Mouse (Mus musculus) limb, embryonic 13.5 days (tissue): ENCODE results near the gene Lrp1. TPM values are rescaled to one million over a fixed set of nuclear protein-coding genes. Genes with fewer than 3 reads are reported as not detected.
A peak's percentile ranks its signal among the peaks of the same experiment; 100 is the strongest.

ENCODE experiments used
- ATAC-seq: fragments of 200-750 bp; cut with Nextera tagmentation; 2 replicates; pipeline ENCODE4 v1.8.0; 2017; ENCODE audit warnings: low read depth, moderate number of reproducible peaks, moderate TSS enrichment; ENCODE audit not compliant: low FRiP score
- H3K27ac ChIP-seq: fragments of 300-500 bp; sonication (generic); 2 replicates; pipeline ENCODE4 v1.5.1; 2015; ENCODE audit warnings: inconsistent platforms, mild to moderate bottlenecking, moderate library complexity
- H3K27me3 ChIP-seq: fragments of 300-500 bp; sonication (generic); 2 replicates; pipeline ENCODE4 v1.6.1; 2015; ENCODE audit warnings: mild to moderate bottlenecking, inconsistent platforms
- H3K36me3 ChIP-seq: fragments of 300-500 bp; sonication (generic); 2 replicates; pipeline ENCODE4 v1.6.1; 2015; ENCODE audit warnings: inconsistent platforms, mild to moderate bottlenecking, moderate library complexity
- H3K4me1 ChIP-seq: fragments of 300-500 bp; sonication (generic); 2 replicates; pipeline ENCODE4 v1.6.1; 2015; ENCODE audit warnings: inconsistent platforms
- H3K4me2 ChIP-seq: fragments of 300-500 bp; sonication (generic); replicated peaks from 2 replicates; pipeline ENCODE4 v1.6.1; 2015; ENCODE audit warnings: inconsistent platforms, mild to moderate bottlenecking, moderate library complexity
- H3K4me3 ChIP-seq: fragments of 300-500 bp; sonication (generic); 2 replicates; pipeline ENCODE4 v1.5.1; 2015; ENCODE audit warnings: moderate library complexity, mild to moderate bottlenecking, inconsistent platforms
- H3K9ac ChIP-seq: fragments of 300-500 bp; sonication (generic); 2 replicates; pipeline ENCODE4 v1.6.1; 2015; ENCODE audit warnings: mild to moderate bottlenecking, inconsistent platforms
- H3K9me3 ChIP-seq: fragments of 300-500 bp; sonication (generic); 2 replicates; pipeline ENCODE4 v1.6.1; 2016; ENCODE audit warnings: inconsistent platforms
- WGBS: fragments of 180-500 bp; shearing (Covaris S2); methylation state at CpG from one replicate; pipeline ENCODE4 v1.1.7; 2015; 5-methylcytosine and 5-hydroxymethylcytosine counted together
- polyA plus RNA-seq: library from polyadenylated mRNA; unstranded; fragments of >200 nt; fragmentation: Nextera tagmentation; extraction: Ambion mirVana; gene quantifications from 2 replicates; pipeline ENCODE4 v1.2.1, GENCODE M21; 2015

Gene Lrp1
- polyA plus RNA-seq, 1 experiment from 2014 or later: 127 TPM

DNA sequence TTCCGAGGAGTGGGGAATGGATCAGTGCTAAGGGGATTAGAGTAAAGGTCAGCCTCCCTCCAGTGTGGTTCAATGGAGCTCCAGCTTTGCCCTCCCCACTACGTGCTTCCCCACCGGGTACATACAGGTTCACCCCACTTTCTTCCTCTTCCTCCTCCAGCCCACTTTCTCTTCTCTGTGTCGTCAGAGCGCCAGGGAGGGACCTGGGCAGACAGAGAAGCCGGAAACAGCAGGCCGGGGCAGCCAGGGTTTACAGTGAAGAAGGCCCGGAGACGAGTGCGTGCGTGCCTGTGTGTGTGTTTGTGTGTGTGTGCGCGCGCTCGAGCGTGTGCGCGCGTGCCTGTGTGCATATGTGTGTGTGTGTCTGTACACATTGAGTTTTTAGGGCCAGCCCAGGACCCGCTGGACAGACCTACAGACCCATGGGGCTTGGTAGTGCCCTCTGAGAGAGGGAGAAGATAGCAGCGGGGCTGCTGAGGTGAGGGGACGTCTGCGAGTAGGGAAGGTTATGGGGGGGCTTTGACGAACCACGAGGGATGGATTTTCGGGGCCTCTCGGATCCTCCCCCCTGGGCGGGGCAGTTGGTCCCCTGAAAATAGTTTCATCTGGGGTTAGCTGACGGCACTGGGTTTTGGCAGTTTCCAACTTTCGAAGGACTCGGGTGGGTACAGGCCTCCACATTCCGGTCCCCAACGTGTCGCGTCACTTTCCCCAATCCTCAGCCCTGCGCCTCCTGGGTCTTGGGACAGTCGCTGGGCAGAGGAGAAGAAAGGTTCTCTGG is 22.0 kb upstream of the Lrp1 start, which contains the start of gene Stat6:
Stat6 (plus strand) TSS at position 215 of the 781 bp plus-strand sequence.
- Histone ChIP-seq H3K27ac (peak within 1 kb of the TSS; percentile 74), H3K4me1 (peaks cover 27% of the 10 kb centered on the region), H3K9me3 (no peaks in the 10 kb centered on the region), H3K27me3 (no peaks in the 10 kb centered on the region), H3K9ac (peak within 1 kb of the TSS; percentile 67), H3K4me3 (peak within 1 kb of the TSS; percentile 51), H3K4me2 (peak within 1 kb of the TSS; percentile 79), H3K36me3 (no peaks in the 10 kb centered on the region)
- 5% methylated on average over 37 of the region's 37 CpGs for WGBS
- ATAC-seq: peak; percentile 41

DNA sequence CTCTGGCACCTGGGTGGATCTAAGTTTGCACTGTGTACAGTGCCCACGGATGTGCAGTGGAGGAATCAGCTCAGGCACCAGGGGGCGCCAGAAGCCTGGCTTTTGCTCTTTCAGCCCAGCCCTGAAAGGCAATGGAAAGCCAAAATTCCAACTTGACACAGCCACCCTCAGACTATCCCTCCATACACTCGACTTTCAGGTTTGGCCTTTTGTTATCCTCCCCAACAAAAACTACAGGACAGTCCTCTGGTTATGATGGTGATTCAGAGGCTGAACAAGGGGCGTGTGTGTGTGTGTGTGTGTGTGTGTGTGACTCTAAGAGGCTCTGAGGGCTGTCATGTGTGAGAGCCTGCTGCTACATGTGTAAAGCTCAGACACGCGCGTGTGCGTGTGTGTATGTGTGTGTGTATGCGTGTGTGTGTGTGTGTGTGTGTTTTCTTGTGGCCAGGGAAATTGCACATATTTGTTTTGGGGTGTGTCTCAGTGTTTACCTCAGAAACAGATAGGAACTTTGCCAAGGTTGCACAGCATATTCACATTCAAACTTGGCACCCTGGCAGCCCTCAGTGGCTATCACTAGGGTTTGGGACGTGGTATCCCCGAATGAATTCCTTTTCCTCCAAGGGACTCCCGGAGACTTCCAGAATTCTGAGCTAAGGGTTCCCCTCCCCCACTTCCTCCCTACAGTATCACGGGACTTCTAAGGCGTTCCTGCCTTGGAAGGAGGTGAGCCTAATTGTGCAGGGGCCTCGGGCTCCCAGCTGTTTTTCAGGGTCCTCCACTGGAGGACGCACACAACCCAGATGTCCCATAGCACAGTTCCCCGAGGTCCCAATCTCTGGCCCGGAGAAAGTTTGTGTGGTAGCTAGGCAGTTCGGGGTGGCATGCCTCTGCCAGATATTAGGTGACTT is 21.2 kb upstream of the Lrp1 start:
- Histone ChIP-seq H3K36me3 (no peaks in the 10 kb centered on the region), H3K9me3 (no peaks in the 10 kb centered on the region), H3K27me3 (no peaks in the 10 kb centered on the region), H3K9ac (peak overlapping the region; percentile 67; the same call in 1 of the 2 replicates), H3K4me1 (peaks cover 27% of the 10 kb centered on the region), H3K4me3 (peak overlapping the region; percentile 51), H3K27ac (peak overlapping the region; percentile 74), H3K4me2 (peak overlapping the region; percentile 79)
- 6% methylated on average over 19 of the region's 19 CpGs for WGBS
- ATAC-seq: peak; percentile 81

DNA sequence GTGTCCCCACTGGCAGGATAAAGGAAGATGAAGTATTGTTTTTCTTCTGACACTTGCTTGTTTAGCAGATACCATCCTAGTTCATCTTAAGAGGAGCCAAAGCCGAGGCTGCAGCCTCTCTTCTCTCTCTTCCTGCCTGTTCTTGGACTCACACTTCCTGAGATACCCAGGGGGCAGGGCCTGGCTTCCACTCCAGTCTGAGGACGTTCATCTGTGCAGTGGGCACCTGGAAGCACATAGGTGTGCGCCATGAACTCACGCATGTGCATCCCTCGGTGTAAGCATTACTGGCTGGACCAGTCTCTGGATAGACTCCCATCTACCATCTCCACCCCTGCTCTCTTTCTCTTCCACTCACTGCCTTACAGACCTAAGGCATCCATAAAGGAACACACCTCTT is 19.5 kb upstream of the Lrp1 start:
- Histone ChIP-seq H3K4me3 (no peak overlapping the region), H3K9me3 (no peaks in the 10 kb centered on the region), H3K4me2 (no peak overlapping the region), H3K36me3 (no peaks in the 10 kb centered on the region), H3K9ac (no peak overlapping the region), H3K27me3 (no peaks in the 10 kb centered on the region), H3K4me1 (peaks cover 27% of the 10 kb centered on the region), H3K27ac (no peak overlapping the region)
- 70% methylated on average over 5 of the region's 5 CpGs for WGBS
- ATAC-seq: no peak

DNA sequence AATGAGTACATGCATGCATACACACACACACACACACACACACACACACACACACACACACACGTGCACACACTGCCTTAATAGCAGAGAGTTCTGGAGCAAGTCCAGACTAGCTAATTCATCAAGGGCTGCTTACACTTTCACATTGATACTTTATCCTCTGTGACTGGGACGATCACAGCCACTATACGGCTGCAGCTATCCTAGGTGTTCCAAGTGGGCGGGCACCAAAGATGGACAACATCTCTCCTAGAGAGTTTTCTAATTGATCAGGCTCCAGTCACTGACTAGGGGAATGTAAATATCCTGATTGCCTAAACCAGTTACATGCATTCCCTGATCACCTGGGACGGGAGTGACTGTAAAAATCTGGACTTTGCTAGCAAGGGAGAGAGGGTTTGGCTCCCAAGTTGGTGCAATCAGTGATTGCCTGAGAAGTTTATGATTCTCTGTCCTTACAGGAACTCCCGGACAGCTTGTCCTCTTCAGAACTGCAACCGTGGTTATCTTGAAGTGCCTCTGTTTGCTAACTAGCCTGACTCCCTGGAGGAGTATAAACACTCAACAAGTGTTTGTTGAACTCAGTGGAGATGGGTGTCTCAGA is 11.8 kb upstream of the Lrp1 start:
- Histone ChIP-seq H3K9ac (no peak overlapping the region), H3K36me3 (no peaks in the 10 kb centered on the region), H3K4me3 (no peak overlapping the region), H3K4me1 (no peaks in the 10 kb centered on the region), H3K4me2 (no peak overlapping the region), H3K27ac (no peak overlapping the region), H3K27me3 (no peaks in the 10 kb centered on the region), H3K9me3 (no peaks in the 10 kb centered on the region)
- no peak for ATAC-seq
- 59% methylated on average over 7 of the region's 7 CpGs for WGBS

DNA sequence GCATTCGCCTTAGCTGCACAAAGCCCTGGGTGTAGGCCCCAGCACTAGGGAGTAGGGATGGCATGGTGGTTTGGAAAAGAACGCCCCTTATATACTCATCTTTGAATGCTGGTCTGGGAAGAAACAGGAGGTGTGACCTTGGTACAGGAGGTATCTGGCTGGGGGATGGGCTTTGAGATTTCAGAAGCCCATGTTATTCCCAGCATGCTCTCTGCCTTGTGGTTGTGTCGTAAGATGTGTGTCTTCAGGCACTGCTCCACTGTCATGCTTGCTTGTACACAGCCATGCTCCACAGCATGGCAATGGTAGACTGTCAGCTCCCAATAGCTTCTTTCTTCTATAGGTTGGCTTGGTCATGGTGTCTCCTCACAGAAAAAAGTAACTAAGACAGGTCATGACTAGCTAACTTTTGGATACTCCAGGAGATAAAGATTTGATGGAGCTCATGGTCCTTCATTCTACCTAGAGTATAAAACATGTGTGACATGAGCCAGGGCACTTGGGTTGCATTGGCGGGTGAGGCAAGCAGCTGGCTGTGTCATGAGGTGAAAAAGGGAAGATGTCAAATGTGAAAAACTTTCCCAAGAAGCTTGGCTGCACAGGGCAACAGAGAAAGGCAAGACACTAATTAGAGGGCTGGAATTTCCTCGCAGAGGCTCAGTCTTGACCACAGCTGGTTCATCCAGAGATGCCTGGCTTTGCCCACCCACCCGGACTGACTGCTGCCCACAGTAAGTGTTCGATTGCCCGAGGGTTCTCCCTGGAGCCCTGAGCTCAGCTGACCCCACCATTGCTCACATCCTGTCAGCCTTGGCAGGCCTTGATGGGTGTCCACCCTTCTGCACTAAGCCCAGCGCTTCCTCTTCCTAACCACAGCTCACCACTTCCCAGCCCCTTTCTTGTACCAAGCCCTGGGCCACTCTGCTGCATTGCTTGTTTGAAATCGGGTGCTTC is 10.6 kb upstream of the Lrp1 start:
- WGBS: 74% methylated on average over 10 of the region's 10 CpGs
- H3K36me3 ChIP-seq: no peaks in the 10 kb centered on the region
- ATAC-seq: no peak
- no peaks in the 10 kb centered on the region for H3K27me3 ChIP-seq
- H3K9ac ChIP-seq: no peak overlapping the region
- H3K4me3 ChIP-seq: no peak overlapping the region
- H3K4me1 ChIP-seq: no peaks in the 10 kb centered on the region
- no peak overlapping the region for H3K4me2 ChIP-seq
- H3K9me3 ChIP-seq: peaks cover 6% of the 10 kb centered on the region; the same call in 1 of the 2 replicates
- H3K27ac ChIP-seq: no peak overlapping the region

DNA sequence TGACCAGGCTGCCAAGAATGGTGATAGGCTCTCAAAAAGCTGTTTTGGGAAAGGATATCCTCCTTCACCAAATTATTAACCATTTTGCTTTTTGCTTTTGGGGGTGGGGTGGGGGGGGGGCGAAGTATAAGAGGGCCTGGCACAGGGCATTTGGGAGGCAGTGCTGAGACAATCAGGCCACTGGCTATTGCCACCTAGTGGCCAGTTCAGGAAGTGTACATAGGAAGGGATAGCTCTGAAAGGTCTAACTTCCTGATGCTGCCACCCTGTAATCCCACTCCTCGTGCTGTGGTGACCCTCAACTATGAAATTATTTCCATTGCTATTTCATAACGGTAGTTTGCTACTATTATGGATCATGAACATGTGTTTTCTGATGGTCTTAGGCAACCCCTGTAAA is 5.5 kb upstream of the Lrp1 start:
- Histone ChIP-seq H3K4me3 (no peak overlapping the region), H3K27ac (no peak overlapping the region), H3K27me3 (no peaks in the 10 kb centered on the region), H3K9me3 (peaks cover 9% of the 10 kb centered on the region; the same call in 1 of the 2 replicates), H3K36me3 (no peaks in the 10 kb centered on the region), H3K4me1 (peaks cover 6% of the 10 kb centered on the region), H3K9ac (no peak overlapping the region), H3K4me2 (no peak overlapping the region)
- no peak for ATAC-seq
- WGBS: 84% methylated on average over 3 of the region's 3 CpGs

DNA sequence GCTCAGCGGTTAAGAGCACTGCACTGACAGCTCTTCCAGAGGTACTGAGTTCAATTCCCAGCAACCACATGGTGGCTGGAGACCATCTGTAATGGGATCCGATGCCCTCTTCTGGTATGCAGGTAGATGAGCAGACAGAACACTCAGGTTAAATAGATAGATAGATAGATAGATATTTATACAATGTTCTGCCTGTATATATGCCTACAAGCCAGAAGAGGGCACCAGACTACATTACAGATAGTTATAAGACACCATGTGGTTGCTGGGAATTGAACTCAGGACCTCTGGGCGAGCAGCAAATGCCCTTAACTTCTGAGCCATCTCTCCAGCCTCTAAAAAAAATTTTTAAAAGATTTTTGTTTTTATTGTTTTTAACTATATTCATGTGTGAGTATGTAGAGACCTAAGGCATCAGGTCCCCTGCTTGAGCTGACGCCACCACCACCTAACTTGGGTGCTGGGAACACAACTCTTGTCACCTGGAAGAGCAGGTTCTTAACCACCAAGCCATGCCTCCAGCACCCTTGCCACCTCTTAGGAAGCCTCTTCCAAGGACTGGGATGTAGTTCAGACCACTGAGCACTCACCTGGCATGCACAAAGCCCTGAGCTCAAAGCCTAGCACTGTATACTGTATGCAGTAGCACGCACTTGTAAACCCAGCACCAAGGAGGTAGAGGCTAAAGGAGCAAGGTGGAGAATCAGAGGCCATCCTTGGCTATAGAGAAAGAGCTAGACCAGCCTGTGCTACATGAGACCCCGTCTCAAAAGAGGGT is 2.7 kb upstream of the Lrp1 start:
- no peak overlapping the region for H3K27ac ChIP-seq
- peaks cover 19% of the 10 kb centered on the region for H3K4me1 ChIP-seq
- H3K9ac ChIP-seq: no peak overlapping the region
- H3K4me3 ChIP-seq: no peak overlapping the region
- 95% methylated on average over 6 of the region's 6 CpGs for WGBS
- no peaks in the 10 kb centered on the region for H3K27me3 ChIP-seq
- no peak for ATAC-seq
- peaks cover 9% of the 10 kb centered on the region; the same call in 1 of the 2 replicates for H3K9me3 ChIP-seq
- no peaks in the 10 kb centered on the region for H3K36me3 ChIP-seq
- H3K4me2 ChIP-seq: no peak overlapping the region

DNA sequence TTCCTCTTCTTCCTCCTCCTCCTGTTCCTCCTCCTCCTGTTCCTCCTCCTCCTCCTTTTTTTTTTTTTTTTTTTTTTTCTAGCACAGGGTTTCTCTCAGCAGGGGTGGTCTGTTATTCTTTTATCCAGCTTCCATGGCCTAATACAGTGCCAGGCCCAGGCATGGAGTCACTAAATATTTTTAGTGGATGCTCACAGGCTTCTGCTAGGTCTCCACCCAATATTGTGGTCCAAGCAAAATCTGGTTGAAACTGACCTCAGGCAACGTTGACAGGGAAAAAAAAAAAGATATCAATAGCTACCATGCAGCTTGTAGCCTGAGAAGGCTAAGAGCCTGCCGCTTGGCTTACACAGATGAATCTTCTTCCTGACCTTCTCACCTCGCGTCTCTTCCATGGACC is 1.7 kb upstream of the Lrp1 start:
- peak overlapping the region; percentile 82 for H3K4me2 ChIP-seq

DNA sequence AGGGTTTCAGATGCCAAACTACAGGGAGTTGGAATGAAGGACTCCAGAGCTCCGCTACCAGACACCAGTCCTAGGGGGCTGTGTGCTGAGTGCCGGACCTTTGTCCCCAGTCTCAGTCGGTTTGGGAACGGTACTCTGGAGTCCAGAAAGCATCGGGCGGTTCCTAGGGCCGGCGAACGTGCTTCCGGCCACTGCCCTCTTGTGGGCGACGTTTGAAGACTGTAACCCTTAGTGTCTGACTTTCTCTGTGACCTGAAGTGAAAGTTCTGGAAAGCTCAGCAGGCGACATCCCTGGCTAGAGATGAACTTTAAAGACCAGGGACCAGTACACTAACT is 1.1 kb upstream of the Lrp1 start:
- ATAC-seq: peak; percentile 9; the same call in 1 of the 2 replicates
- WGBS: under 1% methylated on average over 13 of the region's 13 CpGs
- H3K36me3 ChIP-seq: peaks cover 7% of the 10 kb centered on the region; the same call in 1 of the 2 replicates
- H3K27ac ChIP-seq: peak overlapping the region; percentile 95
- H3K4me2 ChIP-seq: peak overlapping the region; percentile 82
- peaks cover 35% of the 10 kb centered on the region for H3K4me1 ChIP-seq
- peaks cover 8% of the 10 kb centered on the region; the same call in 1 of the 2 replicates for H3K9me3 ChIP-seq
- peak overlapping the region; percentile 84 for H3K9ac ChIP-seq
- peak overlapping the region; percentile 92 for H3K4me3 ChIP-seq
- H3K27me3 ChIP-seq: no peaks in the 10 kb centered on the region

More for the DNA sequence above, 1.7 kb upstream of the Lrp1 start:
- ATAC-seq: no peak
- Histone ChIP-seq H3K36me3 (peaks cover 1% of the 10 kb centered on the region; the same call in 1 of the 2 replicates), H3K4me3 (no peak overlapping the region), H3K9ac (no peak overlapping the region), H3K27me3 (no peaks in the 10 kb centered on the region), H3K27ac (peak overlapping the region; percentile 95; the same call in 1 of the 2 replicates), H3K4me1 (peaks cover 28% of the 10 kb centered on the region), H3K9me3 (peaks cover 9% of the 10 kb centered on the region; the same call in 1 of the 2 replicates)
- WGBS: 69% methylated on average over 4 of the region's 4 CpGs

DNA sequence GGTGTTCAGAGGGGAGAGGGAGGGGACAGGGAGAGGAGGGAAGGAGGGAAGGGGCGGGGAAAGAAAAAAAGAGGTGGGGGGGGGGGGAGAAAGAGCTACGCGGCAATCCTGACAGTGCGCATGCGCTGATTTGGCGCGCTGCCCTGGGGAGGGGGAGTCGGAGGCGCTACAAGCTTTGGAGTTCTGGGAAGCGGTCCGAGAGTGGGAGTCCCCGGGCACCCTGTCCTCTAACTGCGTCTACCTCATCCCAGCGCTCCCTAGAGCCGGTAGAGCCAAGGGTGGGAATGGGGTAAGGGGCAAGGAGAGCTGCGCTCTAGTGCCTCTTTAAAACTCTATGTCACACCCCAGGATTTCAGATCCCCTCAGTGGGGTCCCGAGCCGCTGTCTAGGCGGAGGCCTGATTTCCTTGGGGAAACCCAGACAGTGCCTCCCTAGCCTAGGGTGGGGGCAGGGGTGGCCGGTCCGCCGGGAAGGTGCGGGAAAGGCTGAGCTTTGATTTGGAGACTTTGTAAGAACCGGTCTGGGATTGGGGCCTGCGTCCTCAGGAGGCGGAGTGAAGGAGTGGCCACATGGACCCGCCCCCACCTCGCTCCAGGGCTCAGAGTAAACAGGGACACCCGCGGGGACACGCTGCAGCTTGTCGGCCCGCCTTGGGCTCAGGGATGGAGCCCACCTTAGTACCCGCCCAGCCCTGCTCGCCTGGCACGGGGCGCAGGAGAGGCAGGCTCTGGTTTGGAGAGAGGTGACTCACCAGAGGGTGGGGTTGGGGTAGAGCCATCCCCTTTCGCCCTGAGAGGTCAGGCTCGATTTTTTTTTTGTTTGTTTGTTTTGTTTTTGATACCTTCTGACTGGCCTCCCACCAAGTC is 476 bp upstream of the Lrp1 start:
- Histone ChIP-seq H3K4me1 (peaks cover 41% of the 10 kb centered on the region), H3K27ac (peak overlapping the region; percentile 95), H3K4me3 (peak overlapping the region; percentile 92), H3K27me3 (no peaks in the 10 kb centered on the region), H3K4me2 (peak overlapping the region; percentile 82), H3K36me3 (peaks cover 10% of the 10 kb centered on the region; the same call in 1 of the 2 replicates), H3K9me3 (peaks cover 1% of the 10 kb centered on the region; the same call in 1 of the 2 replicates), H3K9ac (peak overlapping the region; percentile 84)
- under 1% methylated on average over 37 of the region's 39 CpGs for WGBS
- peak; percentile 82 for ATAC-seq
